Mouse (Mus musculus): ENCODE results near the gene Hint1.
A peak's percentile ranks its signal among the peaks of the same experiment; 100 is the strongest.

Gene Hint1

DNA sequence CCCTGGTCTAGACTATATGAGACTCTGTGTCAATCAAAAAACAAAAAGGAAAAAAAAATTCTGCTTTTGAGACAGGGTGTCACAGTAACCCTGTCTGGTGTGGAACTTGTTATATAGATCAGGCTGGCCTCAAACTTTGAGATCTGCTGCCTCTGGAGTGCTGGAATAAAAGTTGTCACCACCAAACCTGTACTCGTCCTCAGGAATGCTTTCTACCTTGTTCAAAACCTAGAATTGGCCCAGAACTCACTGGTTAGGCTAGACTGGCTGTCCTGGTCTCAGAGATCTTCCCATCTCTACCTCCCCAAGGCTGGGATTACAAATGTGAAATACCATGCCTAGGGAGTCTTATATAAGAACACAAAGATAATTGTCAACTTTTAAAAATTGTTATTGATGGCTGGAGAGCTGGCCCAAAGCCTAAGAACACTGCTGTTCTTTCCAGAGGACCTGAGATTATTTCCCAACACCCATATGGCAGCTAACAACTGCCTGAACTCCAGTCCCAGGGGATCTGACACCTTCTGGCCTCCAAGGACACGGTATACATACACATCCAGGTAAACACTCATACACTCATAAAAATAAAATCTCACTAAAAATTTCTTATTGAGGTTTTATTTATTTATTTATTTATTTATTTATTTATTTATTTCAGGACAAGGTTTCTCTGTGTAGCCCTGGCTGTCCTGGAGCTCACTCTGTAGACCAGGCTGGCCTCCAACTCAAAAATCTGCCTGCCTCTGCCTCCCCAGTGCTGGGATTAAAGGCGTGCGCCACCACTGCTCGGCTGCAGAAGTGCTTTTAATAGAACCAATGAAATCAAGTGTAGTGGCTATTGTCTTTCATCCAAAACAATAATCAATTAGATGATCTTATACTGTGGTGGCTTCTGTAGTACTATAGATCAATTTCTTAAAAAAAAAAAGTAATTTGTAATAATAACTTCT is 4.4 kb upstream of the Hint1 start:
- DNase-seq (ENCODE audit: low read depth, low spot score) = no peak

DNA sequence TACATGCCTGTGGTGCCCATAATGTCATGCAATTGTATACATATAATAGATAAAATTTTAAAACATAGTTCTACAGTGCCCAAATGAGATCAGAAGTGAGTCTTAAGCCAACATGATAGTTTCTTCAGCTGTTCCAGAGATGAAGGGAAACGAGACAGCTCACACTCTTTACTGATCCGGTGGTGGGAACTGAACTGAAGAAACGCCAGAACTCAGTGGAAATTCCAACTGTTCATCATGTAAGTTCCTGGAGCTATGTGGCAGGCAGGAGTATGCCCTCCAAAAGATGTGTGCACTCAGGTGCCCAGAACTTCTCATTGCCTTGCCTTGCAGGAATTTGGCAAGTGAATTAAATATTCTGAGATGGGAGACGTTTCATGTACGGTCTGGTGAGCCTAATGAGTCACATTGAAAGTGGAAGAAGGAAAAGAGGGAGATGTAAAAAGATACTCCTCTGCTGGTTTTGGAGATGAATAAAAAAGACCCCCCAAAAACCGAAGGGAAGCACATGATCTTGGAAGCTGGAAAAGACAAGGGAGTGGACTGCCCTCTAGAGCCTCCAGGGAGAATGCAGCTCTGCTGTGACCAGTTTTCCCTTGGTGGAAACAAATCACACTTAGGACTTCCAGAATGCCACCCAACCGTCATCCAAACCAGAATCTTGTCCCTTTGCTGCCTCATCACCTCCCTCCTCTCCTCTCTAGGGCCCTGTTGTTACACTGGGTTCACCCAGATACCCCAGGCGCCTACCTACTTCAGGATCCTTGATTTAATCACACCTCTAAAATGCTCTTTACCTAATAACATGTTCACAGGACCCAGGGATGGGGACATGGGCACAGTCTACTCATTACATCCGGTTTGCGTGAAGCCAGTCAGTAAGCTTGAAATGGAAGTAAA is 3.3 kb upstream of the Hint1 start:
- peak; percentile 50 for DNase-seq (ENCODE audit: low read depth, low spot score)

DNA sequence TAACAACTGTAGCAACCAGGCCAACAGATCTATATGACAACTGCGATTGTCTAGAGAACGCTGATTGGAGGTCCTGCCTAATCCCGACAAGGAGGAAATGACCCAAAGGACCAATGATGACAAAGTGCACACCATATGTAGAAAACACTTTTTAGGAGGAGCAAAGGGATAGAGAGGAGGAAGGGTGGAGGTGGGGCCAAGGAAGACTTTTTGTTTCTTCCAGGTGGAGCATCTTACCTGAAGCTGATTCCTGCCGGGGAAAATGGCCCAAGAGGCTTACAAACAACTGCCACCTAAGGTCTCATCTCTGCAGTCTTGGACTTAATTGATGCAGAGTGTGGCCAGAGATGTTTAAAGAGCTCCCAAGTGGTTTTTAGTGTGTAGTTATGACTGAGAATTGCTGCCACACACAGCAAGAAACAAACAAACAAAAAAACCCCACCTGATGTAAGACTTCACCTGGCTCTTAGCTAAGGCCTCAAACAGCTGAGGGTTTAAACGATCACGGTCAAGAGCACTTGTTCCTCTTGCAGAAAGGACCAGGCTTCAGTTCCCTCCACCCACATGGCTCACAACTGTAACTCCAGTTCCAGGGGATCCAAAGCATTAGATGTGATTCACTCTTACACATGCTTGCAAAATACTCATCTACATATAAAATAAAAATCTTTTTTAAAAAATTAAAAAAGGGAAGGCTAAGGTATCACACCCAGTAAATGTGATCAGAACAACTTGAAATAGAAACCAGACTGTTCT is 675 bp upstream of the Hint1 start:
- no peak for DNase-seq (ENCODE audit: low read depth, low spot score)

DNA sequence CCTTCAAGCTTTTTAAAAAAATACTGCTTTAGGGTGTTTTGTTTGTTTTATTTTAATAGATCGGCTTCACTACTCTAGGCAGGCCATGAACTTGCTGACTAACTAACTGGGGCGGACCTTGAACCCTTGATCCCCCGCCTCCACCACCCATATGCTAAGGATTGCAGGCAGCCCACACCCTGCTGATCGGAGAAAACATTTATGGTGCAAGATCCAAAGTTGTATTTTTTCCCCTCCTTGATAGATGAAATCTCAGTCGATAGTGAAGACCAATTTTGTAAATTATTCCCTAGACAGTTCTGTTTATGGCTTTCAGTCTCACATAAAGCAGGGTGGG is 834 bp downstream of the Hint1 start:
- no peak for DNase-seq (ENCODE audit: low read depth, low spot score)

DNA sequence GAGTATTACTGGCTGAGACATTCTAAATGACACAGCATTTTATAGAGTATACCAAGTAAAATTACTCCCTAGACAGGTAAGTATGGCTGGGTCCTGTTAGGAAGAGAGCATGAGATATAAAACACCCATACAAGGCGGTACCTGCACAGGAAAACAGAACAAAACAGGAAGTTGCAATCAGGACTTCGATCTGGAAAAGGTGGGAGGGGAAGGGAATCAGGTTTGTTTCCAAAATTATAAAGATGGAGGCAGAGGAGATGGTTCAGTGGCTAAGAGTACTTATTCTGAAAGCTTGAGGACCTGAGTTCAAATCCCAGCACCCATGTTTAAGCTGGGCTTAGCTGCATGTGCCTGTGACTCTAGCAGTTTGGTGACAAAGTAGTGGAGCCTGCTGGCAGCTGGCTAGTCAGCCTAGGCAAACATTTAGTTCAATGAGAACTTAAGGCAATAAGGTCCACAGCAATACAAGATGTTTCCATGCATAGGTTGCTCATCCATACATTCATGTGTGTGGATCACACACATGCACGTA is 1.8 kb downstream of the Hint1 start:
- no peak for DNase-seq (ENCODE audit: low read depth, low spot score)

DNA sequence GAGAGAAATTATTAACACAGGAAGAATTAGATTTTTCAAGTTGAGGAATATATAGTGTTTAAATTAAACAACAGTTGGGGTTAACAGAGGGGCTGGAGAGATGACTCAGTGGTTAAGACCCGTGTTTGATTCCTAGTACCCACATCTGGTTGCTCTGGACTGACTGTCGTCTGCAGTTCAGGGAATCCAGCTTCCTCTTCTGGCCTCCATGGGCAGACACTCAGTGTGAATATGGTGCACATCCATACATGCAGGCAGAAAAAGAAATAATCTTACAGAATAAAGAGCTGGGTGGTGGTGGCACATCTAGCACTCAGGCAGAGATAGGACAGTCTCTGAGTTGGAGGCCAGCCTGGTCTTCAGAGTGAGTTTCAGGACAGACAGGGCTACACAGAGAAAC is 2.3 kb downstream of the Hint1 start:
- no peak for DNase-seq (ENCODE audit: low read depth, low spot score)

DNA sequence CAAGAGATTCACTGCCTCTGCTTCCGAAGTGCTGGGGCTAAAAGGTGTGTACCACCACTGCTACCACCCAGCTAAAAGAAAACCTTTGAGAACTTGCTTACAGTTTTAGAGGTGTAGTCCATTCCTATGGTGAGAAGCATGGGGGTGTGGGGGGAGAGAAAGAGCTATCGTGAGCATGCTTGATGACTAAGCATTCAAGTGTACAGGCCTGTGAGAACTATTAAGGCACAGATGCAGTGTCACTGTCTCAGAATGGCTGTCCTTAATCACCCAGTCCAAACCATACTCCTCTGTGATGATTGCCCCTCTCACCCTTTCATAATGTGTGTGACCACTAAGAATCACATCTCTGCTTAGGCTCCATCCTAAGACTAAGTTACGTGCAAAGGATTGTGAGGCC is 3.1 kb downstream of the Hint1 start:
- DNase-seq (ENCODE audit: low read depth, low spot score) = no peak

DNA sequence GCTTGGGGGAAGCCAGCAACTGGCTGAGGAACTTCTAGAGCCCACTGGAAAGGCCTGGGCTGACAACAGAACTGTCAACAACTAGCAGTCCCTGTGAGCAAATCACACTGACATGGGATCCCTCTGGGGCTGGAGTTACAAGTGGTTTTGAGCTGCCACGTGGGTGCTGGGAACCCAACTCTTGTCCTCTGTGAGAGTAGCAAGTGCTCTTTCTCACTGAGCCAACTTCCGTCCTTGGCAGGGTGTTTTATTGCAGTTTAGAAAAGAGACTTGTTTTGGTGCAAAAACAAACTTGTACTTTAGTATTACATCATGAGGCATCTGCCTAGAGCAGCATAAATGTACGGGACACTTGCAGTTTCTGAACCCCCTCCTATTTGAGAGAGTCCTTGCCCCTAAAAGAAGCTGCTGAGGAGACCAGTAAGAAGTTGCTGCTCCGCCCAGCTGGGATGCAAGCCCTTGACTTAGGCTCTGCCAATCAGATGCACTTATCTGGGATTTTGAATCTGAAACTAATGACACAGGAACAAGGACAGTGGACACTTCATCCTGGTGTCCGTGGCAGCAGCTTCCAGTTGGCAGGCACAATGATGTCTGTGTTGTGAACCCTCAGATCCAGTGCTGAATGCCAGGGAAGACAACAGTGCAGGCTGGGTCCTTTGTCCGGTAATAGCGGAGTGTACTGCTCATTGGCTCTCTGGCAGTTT is 5.8 kb downstream of the Hint1 start:
- no peak for DNase-seq (ENCODE audit: low read depth, low spot score)

DNA sequence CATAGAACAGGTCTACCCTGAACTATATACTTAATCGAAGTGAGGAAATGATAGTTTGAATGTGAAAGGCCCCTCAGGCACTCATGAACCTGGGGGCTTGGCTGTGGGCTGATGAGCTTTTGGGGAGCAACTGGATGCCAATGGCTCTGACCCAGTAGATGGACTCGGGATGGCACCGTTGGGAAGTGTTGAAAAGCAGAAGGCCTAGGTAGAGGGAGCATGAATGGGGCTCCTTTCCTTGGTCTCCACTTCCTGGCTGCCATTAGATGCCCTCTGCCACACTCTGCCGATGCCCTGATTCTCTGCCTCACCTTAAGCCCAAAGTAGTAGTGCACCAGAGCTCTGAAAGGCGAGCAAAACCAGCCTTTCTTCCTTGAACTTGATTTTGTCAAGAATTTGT is 9.8 kb downstream of the Hint1 start:
- DNase-seq (ENCODE audit: low read depth, low spot score) = no peak

DNA sequence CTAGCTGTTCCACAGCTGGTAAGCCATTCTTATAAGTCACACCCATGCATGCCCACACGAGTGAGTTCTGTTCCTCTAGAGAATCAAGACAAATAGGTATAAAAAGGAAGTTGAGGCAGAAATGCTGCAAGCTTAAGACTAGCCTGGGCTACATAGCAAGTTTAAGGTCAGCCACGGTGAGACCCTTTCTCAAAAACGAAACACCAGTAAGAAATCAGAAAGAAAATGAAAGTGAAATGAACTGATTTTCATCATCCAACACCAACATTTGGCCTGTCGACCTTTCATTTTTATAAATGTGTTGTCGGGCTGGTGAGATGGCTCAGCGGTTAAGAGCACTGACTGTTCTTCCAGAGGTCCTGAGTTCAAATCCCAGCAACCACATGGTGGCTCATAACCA is 12.7 kb downstream of the Hint1 start:
- DNase-seq (ENCODE audit: low read depth, low spot score) = no peak

DNA sequence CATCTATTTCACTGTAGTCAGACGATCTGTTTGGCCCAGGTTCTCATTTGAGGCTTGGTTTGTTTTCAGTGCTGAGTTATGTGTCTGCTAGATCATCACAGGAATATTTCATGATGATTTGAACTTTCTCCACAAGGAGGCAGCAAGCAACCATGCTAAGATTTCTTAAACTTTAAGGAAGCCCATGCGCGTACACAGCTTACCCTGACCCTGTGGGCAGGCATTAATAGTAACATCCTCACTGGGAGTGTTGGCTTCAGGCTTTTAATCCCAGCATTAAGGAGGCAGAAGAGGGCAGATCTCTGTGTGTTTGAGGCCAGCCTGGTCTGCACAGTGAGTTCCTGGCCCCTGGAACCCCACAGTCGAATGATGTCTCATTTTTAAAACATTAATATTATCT is 13.3 kb downstream of the Hint1 start:
- DNase-seq (ENCODE audit: low read depth, low spot score) = no peak

DNA sequence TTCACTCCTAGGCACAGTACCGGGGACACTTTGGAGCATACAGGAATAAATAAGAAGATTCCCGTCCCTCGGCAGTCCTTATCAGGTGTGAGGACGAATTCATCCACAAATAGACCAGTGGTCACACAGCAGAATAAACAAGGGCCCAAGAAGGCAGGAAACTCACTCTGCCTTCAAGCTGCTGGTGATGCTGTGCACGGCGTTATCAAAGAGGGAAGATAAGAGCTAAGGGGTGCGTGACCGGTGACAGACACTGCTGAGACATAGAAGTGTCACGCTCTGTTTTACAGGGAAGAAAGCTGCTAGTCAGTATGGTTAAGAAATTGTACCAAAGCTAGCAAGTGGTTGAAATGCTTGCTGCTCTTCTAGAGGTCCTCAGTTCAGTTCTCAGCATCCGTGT is 13.7 kb downstream of the Hint1 start:
- DNase-seq (ENCODE audit: low read depth, low spot score) = no peak

DNA sequence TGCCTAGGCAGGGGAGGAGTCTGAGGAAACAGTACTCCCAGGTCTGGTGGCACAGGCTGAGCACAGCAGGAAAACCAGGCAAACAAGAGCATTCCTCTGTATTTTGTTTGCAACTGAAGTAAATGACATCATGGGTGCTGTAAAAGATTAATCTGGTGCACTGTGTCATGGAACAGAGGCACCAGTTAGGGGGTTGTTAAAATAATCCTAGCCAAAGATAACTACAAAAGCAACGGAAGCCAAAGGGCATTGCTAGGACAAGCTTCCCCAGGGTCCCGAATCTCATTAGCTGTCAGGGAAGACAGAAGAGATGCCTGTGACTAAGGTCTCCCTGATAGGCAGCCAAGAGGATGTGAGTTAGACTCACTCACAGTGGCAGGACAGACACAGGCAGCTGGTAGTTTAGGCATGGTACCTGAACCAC is 14.9 kb downstream of the Hint1 start:
- no peak for DNase-seq (ENCODE audit: low read depth, low spot score)

DNA sequence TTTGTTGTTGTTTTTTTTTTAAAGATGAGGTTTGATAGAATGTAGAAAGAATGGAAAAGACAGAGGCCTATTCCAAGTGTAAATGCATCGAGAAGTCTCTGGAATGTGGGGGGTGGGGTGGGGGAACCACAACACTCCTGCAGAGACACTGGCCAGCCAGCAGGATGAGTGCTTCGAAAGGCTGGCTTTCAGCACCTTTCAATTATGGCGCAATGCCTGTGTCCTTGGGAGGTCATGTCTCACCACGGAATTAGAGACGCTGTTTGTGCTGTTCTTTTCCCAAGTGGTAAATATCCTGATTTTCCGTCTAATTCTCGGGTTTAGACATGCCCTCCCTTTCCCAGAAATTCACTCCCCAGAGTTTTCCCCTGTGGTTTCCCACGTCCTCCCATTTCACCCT is 16.5 kb downstream of the Hint1 start:
- DNase-seq (ENCODE audit: low read depth, low spot score) = no peak

DNA sequence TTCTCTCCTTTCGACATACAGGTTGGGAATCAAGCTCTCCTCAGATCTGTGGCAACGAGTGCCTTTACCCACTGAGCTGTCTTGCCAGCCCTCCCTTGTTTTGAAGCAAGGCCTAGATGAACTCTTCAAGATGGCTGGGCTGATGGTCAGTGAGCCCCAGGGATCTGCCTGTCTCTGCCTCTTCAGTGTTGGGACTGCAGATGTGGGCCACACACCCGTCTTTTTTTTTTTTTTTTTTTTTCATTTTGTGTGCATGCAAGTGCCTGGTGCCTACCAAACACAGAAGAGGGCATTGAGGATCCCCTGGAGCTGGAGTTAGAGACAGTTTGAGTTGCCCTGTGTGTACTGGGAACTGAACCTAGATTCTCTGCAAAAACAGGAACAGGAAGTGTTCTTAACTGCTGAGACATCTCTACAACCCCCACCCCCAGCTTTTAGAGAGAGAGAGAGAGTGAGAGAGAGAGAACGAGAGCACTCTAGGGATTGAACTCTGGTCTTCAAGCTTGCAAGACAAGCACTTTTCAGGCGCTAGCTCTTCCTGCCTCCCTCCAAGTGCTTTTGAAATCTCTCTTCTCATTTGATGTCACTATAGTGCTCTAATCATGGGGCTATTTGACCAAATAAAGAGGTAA is 18.1 kb downstream of the Hint1 start:
- DNase-seq (ENCODE audit: low read depth, low spot score) = no peak

DNA sequence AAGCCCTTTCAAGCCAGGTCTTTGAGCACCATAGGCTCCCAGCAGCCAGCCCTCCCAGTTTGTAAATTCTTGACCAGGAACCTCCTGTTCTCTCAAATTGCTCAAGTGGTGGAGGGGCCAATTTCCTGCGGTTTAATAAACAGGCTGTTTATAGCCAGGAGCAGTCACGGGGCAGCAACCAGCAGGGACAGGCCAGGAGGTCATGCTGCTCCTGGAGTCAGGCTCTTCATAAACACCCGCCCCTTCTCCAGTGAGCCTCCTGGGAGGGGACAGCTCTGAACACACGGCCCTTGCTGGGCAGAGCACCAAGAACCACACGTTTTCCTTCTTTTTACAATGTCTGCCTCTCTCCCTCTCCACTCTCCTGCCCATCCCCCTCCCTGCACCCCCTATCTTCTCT is 18.8 kb downstream of the Hint1 start:
- no peak for DNase-seq (ENCODE audit: low read depth, low spot score)

DNA sequence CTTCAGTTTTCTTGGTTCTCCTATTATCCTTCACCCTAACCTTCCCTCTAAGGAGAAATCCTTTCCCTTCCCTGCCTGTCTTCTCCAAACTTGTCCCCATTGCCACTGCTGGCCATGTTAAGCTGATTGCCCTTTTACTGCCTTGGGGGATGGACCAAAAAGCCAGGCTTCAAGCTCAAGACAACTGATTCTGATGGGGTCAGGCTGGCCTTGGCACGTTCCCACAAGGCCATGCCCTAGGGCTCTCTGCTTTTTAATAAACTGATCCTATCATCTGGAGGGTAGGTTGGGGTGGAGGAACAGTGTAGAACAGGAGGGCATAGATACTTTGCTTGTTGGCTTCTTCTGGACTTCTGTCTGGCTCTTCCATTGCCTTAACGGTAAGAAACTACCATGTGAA is 19.2 kb downstream of the Hint1 start:
- no peak for DNase-seq (ENCODE audit: low read depth, low spot score)

DNA sequence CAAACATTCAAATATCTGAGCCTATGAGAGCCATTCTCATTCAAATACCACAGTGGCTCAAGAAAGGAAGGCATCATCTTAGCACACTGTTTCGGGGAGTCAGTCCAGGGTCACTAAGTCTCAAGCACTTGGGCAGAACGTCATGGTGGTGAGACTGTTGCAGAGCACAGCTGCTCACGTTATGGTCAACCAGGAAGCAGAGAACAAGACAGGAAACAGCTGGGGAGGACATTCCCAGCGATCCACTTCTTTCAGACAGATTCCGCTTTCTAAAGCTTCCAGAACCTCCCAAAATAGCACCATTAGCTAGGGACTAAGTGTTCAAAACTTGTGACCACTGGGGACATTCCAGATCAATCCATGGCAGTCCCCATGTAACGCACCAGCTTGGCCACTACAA is 21.7 kb downstream of the Hint1 start:
- no peak for DNase-seq (ENCODE audit: low read depth, low spot score)

DNA sequence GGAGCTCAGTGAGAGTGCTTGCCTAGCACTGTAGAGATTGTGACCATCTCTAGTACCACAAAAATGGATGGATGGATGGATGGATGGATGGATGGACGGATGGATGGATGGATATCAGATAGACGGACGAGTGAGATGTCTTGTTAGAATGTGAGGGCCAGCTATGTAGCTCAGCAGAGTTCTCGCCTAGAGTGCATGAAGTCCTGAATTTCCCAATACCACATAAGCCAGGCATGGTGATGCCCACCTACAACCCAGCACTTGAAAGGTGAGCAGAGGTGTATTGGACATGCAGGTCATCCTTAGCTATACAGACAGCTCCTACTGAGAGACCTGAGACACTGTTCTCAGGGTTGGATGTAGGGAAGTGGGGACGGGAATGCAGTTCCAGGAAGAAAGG is 25.2 kb downstream of the Hint1 start:
- DNase-seq (ENCODE audit: low read depth, low spot score) = no peak

DNA sequence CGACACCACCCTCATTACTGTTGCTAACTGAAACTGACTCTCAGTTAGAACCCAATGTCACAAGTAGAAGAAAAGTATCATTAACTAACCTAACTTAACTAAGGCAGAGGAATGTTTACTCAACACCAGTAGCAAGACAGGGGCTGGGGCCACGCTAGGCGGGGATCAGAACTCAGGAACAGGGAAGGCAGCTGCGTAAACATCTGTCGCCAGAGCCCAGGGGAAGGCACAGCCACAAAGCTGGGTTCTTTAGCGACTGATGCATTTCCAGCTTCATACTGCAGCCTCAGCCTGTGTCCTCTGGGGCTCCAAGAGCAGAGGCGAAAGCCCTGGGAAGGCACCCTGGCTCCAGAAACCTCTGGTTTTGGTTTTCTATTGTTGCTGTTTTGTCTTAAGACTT is 25.9 kb downstream of the Hint1 start:
- no peak for DNase-seq (ENCODE audit: low read depth, low spot score)

DNA sequence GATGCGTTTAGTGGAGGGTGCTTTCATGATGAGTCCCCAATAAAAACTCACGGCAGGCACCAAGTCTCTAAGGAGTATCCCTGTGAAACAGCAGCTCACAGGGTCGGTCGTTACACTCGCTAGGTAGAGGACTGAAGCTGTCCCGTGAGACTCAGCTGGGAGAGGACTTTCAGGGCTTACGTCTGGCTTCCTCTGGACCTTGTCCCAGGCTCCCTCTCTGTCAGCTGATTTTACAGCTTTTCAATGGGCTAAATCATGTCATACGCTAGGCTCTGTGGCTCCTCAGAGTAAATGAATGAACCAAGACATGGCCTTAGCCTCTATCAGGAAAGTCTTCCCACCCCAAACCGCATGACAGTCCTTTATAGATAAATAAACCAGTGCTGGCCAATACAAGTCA is 28.4 kb downstream of the Hint1 start:
- DNase-seq (ENCODE audit: low read depth, low spot score) = no peak
